Mouse (Mus musculus) limb, embryonic 10.5 days (tissue): ENCODE measurements at regions not wholly inside any gene's neighbourhood (a gene's known extent, or its start where the extent isn't known, plus 50 kb on each side); places are given as distances from the start of the nearest gene placed in this dataset.

ENCODE experiments used
- DNase-seq: peaks from one replicate; pipeline ENCODE4 v3.0.0-alpha.2; 2017; ENCODE audit warnings: low spot score
- H3K27ac ChIP-seq: fragments of 300-500 bp; sonication (generic); 2 replicates; pipeline ENCODE4 v1.5.1; 2016; ENCODE audit warnings: mild to moderate bottlenecking
- H3K27me3 ChIP-seq: fragments of 300-500 bp; sonication (generic); 2 replicates; pipeline ENCODE4 v1.6.1; 2016; ENCODE audit warnings: low read depth, mild to moderate bottlenecking; ENCODE audit not compliant: poor library complexity, severe bottlenecking
- H3K36me3 ChIP-seq: fragments of 300-500 bp; sonication (generic); 2 replicates; pipeline ENCODE4 v1.6.1; 2016; ENCODE audit warnings: mild to moderate bottlenecking, moderate library complexity
- H3K4me1 ChIP-seq: fragments of 300-500 bp; sonication (generic); 2 replicates; pipeline ENCODE4 v1.6.1; 2016
- H3K4me3 ChIP-seq: fragments of 300-500 bp; sonication (generic); 2 replicates; pipeline ENCODE4 v1.5.1; 2016; ENCODE audit warnings: mild to moderate bottlenecking, moderate library complexity
- H3K9me3 ChIP-seq: fragments of 300-500 bp; sonication (generic); replicated peaks from 2 replicates; pipeline ENCODE4 v1.6.1; 2016; ENCODE audit warnings: mild to moderate bottlenecking
- WGBS: fragments of 180-500 bp; shearing (Covaris S2); methylation state at CpG from one replicate; pipeline ENCODE4 v1.1.7; 2016; 5-methylcytosine and 5-hydroxymethylcytosine counted together

DNA sequence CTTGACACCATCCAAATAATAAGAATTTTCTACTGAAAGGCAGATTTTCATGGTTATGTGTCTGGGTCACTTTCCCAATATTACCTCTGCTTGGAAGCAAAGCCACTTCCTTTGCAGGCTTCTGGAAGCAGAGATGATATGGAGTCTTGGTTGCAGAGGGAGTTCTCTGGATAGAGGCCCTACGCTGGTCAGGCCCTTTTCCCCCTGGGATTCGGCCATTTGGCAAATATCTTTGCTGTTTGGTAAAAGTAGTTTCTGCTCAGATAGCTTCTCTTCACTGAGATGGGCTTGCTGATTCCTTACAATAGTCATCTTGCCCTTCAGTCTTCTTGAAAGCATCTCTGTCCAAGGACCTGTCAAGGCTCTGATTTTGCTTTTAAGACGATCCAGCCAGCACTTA, 98.2 kb upstream of the Fyn start:
- DNase-seq: no peak
- Histone ChIP-seq H3K4me1 (0 out of 2 replicates have a peak, but pooled peaks cover 6% of the 10 kb centered on the region), H3K27ac (no peak overlapping the region), H3K4me3 (no peak overlapping the region), H3K9me3 (no peaks in the 10 kb centered on the region), H3K36me3 (no peaks in the 10 kb centered on the region), H3K27me3 (no peaks in the 10 kb centered on the region)
- WGBS: 86% methylated on average over 3 of the region's 3 CpGs

DNA sequence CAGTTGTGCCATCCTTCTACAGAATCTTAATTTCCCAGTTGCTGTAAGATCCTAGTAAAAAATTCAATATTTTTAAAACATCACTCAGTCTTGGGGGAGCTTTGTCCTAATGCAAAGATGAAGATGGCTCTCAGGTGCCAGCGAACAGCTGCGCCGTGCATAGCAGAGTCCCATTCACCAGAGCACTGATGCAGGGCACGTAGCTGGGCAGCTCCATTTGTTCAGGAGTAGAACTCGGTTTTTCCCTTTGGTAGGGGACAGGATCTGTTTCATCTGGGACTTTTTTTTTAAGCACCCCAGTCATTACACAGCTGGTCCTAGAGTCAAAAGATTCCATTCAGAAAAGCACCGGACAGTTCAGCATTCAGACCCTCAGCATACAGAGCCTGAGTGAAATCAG, 101.4 kb upstream of the Fyn start:
- Histone ChIP-seq H3K4me1 (peaks cover 17% of the 10 kb centered on the region; the same call in 1 of the 2 replicates), H3K4me3 (no peak overlapping the region), H3K9me3 (no peaks in the 10 kb centered on the region), H3K27me3 (no peaks in the 10 kb centered on the region), H3K27ac (no peak overlapping the region), H3K36me3 (no peaks in the 10 kb centered on the region)
- 91% methylated on average over 6 of the region's 6 CpGs for WGBS
- no peak for DNase-seq

DNA sequence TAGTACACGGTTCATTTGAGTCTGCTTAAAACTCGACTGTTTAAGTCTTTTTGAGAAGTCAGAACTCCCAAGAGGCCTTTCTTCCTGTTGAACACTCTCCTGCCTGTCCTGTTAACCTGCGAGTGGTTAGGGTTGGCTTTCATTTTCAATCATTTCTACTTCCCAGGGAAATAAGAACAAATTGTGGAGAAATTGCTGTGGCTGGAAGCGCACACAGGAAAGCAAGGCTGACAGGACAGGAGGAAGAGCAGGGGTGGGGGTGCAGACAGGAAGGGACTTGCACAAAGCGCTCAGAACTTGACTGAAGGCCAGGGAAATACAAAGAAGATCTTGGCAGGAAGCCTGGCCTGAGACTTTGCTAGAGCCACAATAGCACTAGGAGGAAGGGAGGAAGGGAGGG, 102.2 kb upstream of the Fyn start:
- 0 out of 2 replicates have a peak overlapping the region, but pooled peaks have one; percentile 56 for H3K27ac ChIP-seq

DNA sequence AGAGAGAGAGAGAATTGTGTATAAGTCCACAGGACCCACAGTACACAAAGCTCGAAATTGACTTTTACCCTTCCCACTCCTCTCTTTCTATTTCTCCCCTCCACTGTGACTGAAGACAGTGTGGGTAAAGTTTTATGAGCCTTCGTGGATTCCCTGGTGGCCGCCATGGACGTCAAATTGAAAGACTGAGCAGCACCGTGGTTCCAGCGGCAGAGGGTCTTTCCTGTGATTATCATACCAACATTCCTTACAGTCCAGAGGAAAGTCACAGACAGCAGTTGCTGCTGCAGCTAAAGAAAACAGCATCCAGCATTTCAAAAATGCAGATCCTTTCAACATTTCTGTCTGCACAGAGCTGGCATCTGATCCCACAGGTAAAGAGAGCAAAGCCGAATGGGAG, 98.9 kb upstream of the Ccn6 start:
- 0 out of 2 replicates have a peak overlapping the region, but pooled peaks have one; percentile 11 for H3K27ac ChIP-seq
- no peaks in the 10 kb centered on the region for H3K9me3 ChIP-seq
- DNase-seq: no peak
- no peaks in the 10 kb centered on the region for H3K27me3 ChIP-seq
- no peak overlapping the region for H3K4me3 ChIP-seq
- H3K36me3 ChIP-seq: no peaks in the 10 kb centered on the region
- 55% methylated on average over 7 of the region's 7 CpGs for WGBS
- peaks cover 22% of the 10 kb centered on the region for H3K4me1 ChIP-seq

More for the DNA sequence above, 102.2 kb upstream of the Fyn start:
- 65% methylated on average over 5 of the region's 5 CpGs for WGBS
- H3K4me1 ChIP-seq: peaks cover 17% of the 10 kb centered on the region; the same call in 1 of the 2 replicates
- no peaks in the 10 kb centered on the region for H3K27me3 ChIP-seq
- no peaks in the 10 kb centered on the region for H3K9me3 ChIP-seq
- no peak overlapping the region for H3K4me3 ChIP-seq
- no peaks in the 10 kb centered on the region for H3K36me3 ChIP-seq
- DNase-seq: no peak

DNA sequence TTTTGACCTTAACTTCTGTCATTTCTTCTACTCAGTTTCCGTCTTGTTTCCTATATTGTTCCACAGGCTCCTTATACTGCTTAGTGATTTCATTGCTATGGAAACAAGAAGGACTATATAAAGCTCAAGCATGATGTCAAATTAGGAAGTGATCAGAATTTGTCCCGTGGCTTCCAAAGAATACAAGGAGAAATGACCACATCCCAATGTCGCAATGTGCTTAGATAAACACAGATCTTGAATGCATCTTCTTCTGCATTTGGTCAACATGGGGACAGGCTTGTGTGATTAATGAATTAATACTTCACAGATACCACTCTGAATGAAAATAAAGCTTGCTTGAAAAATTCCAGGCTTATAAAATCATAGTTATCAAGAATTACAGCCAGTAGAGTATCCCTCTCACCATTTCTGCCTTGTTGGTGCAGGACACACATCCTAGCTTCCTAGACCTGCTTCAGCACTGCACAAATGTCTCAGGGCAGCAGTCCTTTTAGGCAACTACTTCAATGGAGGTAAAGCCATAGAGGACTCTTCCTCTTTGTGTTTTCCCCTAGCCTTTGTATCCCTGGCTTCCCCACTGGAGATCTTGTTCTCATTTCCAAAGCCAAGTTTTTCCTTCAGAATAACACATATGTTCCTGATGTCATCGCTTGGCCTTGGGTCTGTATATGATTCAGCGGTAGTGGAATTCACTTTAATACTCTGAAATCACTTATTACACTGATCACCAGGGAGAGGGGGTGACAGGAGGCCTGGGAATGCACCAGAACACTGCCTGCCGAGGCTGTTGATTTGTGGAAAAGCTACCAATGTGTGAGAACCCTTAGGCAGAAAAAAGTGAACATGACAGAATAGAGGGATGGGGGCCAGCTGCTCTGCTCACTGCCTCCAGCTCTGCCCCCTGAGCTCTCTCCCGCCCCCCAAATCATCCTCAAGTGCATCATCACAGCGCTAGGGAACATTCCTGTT, 97.9 kb upstream of the Ccn6 start:
- no peaks in the 10 kb centered on the region for H3K9me3 ChIP-seq
- WGBS: 82% methylated on average over 8 of the region's 8 CpGs
- no peak for DNase-seq
- peaks cover 19% of the 10 kb centered on the region for H3K4me1 ChIP-seq
- H3K36me3 ChIP-seq: no peaks in the 10 kb centered on the region
- H3K27ac ChIP-seq: no peak overlapping the region
- no peak overlapping the region for H3K4me3 ChIP-seq
- H3K27me3 ChIP-seq: no peaks in the 10 kb centered on the region

DNA sequence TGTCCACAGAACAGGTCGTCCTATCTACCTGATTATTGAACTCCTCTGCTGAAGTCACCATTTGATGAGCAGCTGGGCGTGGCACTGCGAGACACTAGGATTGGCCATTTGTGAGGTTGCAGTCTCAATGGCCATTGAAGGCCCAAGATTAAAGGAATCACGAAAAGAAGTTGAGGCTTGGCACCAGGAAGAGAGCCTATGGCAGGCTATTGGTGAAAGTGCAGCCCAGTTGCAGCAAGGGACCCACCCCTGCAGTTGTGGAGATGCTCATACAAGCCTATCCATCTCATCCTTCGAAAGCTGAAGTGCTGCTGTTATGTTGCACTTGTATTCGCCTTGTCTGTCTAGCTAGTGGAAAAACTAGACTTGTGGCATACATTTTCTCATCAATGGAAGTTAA, 96.5 kb upstream of the Ccn6 start:
- no peaks in the 10 kb centered on the region for H3K27me3 ChIP-seq
- no peak for DNase-seq
- 87% methylated on average over 6 of the region's 6 CpGs for WGBS

DNA sequence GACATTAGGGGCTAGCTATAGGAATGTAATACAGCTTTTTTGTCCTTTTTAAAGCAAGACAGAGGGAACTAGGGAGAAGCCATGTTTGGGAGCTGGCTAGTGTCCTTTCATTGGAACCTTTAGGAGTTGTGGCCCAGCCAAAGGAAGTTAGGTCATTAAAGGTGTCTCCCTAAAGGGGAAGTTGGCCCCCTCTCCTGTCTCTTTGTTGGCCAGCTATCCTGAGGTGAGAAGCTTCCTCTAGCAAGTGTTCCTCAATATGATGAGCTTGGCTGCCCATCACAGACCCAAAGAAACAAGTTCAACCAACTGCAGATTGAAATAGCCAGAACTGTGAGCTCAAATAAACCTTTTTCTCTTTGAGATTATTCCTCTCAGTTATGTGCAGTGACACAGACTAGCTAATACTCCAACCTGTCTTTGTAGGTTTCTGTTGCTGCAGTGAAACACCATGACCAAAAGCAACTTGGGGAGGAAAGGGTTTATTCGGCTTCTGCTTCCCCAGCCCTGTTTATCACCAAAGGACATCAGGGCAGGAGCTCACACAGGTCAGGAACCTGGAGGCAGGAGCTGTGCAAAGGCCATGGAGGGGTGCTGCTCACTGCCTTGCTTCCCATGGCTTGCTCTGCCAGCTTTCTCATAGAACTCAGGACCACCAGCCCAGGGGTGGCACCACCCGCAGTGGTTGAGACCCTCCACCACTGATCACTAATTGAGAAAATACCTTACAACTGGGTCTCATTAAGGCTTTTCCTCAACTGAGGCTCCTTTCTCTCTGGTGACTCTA, 94.0 kb upstream of the Ccn6 start:
- H3K27ac ChIP-seq: no peak overlapping the region
- H3K27me3 ChIP-seq: no peaks in the 10 kb centered on the region
- no peaks in the 10 kb centered on the region for H3K36me3 ChIP-seq
- WGBS: 87% methylated on average over 2 of the region's 2 CpGs
- no peaks in the 10 kb centered on the region for H3K9me3 ChIP-seq
- no peak for DNase-seq
- H3K4me3 ChIP-seq: no peak overlapping the region
- peaks cover 8% of the 10 kb centered on the region for H3K4me1 ChIP-seq

More for the DNA sequence above, 96.5 kb upstream of the Ccn6 start:
- Histone ChIP-seq H3K36me3 (no peaks in the 10 kb centered on the region), H3K4me3 (no peak overlapping the region), H3K9me3 (no peaks in the 10 kb centered on the region), H3K4me1 (peaks cover 17% of the 10 kb centered on the region), H3K27ac (no peak overlapping the region)

DNA sequence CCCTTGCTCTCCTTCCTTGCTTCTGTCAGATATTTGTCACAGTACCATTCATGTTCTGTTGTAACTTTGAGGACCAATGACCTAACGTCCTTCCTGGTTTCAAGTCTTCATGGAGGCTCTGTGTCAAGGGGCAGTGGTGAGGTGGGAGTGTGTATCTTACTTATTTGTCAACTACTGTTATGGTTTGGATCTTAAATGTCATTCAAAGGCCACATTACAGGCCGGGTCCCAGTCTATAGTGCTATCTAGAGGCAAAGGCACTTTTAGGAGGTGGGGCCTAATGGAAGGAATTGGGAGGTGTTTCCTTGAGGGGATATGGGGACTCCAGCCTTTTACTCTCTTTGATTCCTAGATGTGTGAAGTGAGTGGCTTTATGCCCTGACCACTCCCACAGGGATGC, 91.0 kb upstream of the Ccn6 start:
- Histone ChIP-seq H3K4me3 (no peak overlapping the region), H3K27me3 (no peaks in the 10 kb centered on the region), H3K36me3 (no peaks in the 10 kb centered on the region), H3K4me1 (peaks cover 5% of the 10 kb centered on the region), H3K27ac (no peak overlapping the region), H3K9me3 (no peaks in the 10 kb centered on the region)
- 78% methylated on average over 2 of the region's 2 CpGs for WGBS
- DNase-seq: no peak

DNA sequence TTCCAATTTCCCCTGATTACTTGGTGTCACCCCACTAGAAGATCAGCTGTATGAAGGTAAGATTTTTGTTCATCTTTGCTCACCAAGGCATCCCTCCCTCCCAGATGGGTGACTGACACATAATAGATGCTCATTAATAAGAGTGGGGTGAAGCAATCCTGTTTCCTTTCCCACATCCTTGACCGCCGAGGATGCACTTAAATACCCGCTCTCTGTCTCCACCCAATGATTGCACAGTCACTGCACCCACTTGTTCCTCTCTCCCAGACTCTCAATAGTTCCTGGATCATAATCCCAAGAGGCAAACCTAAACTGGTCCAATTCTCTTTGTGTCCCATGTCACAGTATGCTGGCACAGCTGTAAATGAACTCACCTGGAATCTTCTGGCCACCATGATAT, 86.4 kb upstream of the Ccn6 start:
- Histone ChIP-seq H3K27me3 (no peaks in the 10 kb centered on the region), H3K27ac (no peak overlapping the region), H3K4me3 (no peak overlapping the region), H3K9me3 (no peaks in the 10 kb centered on the region), H3K36me3 (no peaks in the 10 kb centered on the region), H3K4me1 (peaks cover 2% of the 10 kb centered on the region; the same call in 1 of the 2 replicates)
- DNase-seq: no peak
- WGBS: 91% methylated on average over 3 of the region's 3 CpGs

DNA sequence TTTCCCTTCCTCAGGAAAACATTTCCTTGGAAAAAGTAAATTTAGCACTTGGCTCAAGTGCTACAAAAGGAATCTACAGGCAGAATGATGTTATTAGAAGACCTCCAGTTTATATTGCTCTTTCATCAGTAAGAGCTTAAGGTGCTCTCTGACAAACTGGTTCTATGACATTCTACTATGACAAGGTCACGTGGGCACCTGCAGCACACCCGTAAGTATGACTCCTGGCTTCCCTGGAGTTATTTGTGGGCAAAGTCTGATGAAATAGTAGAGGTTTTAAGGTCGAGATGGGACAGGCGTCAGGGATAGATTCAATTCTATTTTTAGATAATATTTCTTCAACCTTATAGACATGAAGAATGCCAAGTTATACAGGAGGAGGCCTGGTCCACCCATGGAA, 84.9 kb upstream of the Ccn6 start:
- 84% methylated on average over 4 of the region's 4 CpGs for WGBS
- Histone ChIP-seq H3K27me3 (no peaks in the 10 kb centered on the region), H3K9me3 (no peaks in the 10 kb centered on the region), H3K4me1 (peaks cover 11% of the 10 kb centered on the region; the same call in 1 of the 2 replicates), H3K4me3 (no peak overlapping the region), H3K27ac (no peak overlapping the region), H3K36me3 (no peaks in the 10 kb centered on the region)
- no peak for DNase-seq

DNA sequence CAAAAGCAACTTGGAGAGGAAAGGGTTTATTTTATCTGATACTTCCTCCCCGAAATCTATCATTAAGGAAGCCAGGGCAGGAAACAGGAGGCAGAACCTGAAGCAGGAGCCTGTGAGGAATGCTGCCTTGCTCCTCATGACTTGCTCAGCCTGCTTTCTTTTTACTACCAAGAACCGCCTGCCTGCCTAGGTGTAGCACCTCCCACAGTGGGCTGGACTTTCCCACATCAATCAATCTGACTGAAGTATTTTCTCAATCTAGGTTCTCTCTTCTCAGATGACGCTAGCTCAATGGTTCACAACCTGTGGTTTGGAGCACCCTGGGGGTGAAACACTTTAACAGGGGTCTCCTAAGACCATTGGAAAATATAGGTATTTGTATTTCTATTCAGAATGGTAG, 83.4 kb upstream of the Ccn6 start:
- Histone ChIP-seq H3K4me3 (no peak overlapping the region), H3K9me3 (no peaks in the 10 kb centered on the region), H3K27ac (no peak overlapping the region), H3K27me3 (no peaks in the 10 kb centered on the region), H3K4me1 (peaks cover 11% of the 10 kb centered on the region; the same call in 1 of the 2 replicates), H3K36me3 (no peaks in the 10 kb centered on the region)
- 62% methylated on average over 3 of the region's 3 CpGs for WGBS
- no peak for DNase-seq

DNA sequence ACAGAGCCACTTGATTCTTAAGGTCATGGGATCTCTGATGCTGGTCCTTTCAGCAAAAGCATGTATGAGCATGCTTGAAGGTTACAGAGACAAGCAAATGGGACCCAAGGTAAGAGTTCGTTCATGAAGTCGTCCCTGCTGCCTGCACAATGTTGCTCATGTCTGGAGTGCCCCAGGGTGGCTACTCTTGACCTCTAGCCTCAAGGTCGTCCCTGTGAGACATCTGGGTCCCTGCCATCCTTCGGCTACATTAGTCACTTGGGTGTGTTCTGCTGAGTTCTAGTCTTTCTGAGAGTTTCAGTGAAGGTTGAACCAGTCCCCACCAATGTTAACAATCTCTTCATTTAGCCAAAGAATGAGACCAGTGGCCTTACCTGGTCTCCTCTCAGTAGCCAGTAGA, 81.5 kb upstream of the Ccn6 start:
- Histone ChIP-seq H3K36me3 (no peaks in the 10 kb centered on the region), H3K4me1 (peaks cover 14% of the 10 kb centered on the region), H3K9me3 (no peaks in the 10 kb centered on the region), H3K4me3 (no peak overlapping the region), H3K27me3 (no peaks in the 10 kb centered on the region), H3K27ac (no peak overlapping the region)
- WGBS: 75% methylated on average over 4 of the region's 4 CpGs
- DNase-seq: no peak

DNA sequence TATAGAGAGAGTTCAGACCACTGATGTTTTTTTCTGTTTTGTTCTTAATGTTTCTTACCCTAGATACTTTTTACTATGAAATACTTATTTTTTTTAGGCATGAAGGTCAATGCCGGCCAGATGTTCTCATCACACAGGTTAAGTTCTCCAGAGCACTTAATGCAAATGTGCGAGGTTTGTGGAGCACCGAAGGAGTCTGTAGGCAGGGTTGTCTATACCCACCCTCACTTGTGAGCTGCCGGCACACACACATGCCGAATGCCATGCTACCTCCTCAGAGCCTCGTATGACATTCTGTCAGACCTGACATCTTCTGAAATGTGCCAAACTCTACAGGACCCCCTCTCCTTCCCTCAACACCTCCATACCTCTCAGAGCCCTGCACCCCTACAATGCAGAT, 80.5 kb upstream of the Ccn6 start:
- H3K27me3 ChIP-seq: no peaks in the 10 kb centered on the region
- peaks cover 22% of the 10 kb centered on the region for H3K4me1 ChIP-seq
- H3K27ac ChIP-seq: no peak overlapping the region
- no peaks in the 10 kb centered on the region for H3K36me3 ChIP-seq
- H3K9me3 ChIP-seq: no peaks in the 10 kb centered on the region
- WGBS: 84% methylated on average over 6 of the region's 6 CpGs
- H3K4me3 ChIP-seq: no peak overlapping the region
- DNase-seq: no peak
